Mouse (Mus musculus) MEL-GATA-1-ER (cell line): ENCODE data around the gene Mdh2.

Source experiments
- DNase-seq: peaks from one replicate; pipeline ENCODE4 v3.0.0-alpha.2; 2012; ENCODE audit warnings: low read depth; ENCODE audit errors: extremely low read depth

Mdh2 gene

GRCm38 (mm10) chr5:135834769-135835491 lies 56.6 kb downstream of the Mdh2 start:
- DNase-seq: no peak

DNA sequence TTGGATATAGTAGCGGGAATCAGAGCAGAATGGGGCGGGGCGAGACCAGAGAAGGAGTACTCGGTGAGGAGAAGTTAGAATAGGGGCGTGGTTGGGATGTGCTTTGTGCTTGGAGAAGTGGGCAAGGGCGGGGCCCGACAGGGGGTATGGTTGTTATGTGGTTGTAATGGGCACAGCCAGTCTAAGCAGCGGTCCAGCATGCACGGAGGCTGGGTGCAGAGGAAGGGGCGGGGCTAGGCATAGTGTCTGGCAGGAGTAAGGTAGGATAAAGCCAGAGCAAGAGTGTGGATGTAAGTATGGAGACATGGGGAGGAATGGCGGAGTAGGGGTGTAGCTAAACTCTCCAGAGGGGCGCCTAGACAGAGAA lies 57.2 kb downstream of the Mdh2 start:
- no peak for DNase-seq

DNA sequence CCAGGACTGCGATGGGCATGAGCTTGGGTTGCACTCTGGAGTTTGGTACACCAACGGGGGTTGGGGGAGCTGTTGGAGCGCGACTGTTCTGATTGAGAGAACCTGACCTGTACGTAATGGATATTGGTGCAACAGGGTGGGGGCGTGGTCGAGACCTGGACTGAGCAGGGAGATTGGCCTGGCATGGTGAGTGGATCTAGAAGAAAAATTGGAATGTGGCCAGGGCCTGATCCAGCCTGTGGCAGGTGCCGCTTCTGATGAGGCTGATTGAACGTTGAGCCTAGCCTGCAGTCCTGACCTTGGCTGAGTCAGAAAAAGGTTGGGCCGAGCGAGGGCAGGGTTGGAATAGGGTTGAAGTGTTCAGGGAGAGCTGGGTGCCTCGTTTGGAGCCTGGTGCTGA lies 57.7 kb downstream of the Mdh2 start:
- DNase-seq: no peak
